Mouse (Mus musculus): ENCODE measurements at regions not wholly inside any gene's neighbourhood (a gene's known extent, or its start where the extent isn't known, plus 50 kb on each side); places are given as distances from the start of the nearest gene placed in this dataset.

DNA sequence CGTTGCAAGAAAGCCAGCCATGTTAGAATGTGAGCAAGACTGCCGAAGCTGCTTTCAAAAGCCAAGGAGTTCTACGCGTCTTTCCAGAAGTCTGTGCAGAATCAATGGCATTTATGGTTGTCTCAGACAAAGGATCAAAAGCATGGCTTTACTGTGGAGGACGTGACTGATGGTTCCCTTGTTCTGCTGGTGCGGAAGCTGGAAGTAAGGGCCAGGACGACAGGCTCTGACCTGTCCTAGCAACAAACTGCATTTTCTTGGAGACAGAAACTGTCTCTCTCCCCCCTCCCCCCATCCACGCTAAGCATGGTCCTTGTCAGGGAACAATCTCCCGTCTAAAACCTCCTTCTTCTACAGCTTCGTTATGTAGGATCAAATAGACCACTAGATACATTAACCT lies 2780.3 kb upstream of the Gm7489 start:
- no peak for DNase-seq

DNA sequence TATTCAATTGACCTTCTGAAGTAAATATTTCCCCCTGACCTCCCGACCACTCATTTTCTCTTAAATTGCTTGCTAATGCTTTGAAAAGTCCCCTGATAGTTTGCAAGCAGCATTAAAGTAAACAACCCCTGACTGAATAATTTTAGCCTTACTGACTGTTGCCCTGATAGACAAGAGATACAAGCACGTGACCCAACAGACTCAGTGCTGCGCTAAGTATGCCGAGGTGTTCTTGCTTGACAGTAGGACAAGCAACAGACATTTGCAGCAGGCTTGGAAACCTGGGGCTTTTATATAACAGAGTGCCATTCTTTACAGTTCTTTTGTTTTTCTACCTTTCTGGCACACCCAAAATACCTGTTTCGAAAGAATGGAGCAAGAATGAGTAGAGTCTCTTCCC lies 2779.9 kb upstream of the Gm7489 start:
- DNase-seq = no peak

DNA sequence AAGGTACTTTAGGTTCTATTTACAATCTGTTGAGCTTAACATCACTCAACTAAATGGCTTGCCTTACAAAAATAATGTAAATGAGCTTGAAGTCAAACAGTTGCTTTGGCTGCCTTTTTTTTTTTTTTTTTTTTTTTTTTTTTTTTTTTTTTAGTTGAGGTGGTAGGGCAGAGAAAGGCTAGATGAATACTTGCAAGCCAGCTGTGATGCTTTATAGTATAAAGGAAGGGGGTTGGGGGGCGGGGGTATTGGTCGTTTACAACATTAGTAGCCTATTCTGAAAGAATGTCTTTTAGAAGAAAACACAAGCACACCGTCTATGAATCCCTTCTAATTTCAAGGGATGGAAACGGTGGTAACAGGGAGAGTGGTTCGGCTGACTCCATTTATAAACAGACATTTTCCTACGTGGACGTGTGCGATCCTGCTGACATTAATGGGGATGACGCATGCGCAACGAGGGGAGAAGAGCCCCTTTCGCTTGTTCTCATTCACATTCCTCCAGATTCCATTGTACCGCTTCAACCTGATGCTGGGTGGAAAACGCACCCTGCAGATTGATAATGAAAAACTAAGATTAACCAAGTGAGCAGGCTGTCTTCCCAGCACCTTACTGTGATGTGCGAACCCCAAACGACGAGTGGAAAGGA lies 2779.2 kb upstream of the Gm7489 start:
- no peak for DNase-seq

DNA sequence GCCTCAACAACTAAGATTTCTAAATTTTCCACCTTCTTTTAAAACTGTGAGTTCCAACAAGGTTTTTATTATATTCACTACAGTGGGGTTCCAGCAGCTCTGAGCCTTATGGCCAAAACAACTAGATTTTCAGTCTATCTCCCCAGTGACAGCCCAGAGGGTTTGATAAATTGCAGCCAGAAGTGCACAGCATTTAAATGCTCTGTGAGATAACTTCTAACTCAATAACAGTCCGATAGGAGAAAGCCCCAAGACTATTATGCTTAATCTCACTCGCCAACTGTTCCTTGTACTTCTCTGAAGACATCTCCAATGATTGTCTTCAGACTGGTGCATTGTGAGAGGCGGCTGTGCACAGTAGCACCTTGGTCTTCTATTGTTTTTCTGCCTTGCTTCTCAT lies 2774.5 kb upstream of the Gm7489 start:
- no peak for DNase-seq

DNA sequence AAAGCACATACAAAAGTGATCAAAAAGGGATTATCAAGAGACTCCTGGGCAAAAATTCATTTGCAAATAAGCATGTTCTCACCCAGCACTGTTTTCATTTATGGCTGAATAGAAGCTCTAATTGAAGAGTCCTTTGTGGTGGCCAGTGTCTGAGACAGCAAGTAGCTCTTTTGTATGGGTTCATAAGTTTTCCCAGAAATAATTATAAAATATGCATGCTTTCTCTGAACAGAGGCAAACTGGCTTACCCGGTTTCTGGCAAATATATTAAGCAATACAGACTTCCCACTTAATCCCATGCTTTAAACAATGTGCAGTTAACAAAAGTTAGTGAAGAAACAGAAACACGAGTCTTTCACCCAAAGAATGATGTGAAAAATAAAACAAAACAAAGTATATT lies 2758.8 kb upstream of the Gm7489 start:
- DNase-seq = no peak

DNA sequence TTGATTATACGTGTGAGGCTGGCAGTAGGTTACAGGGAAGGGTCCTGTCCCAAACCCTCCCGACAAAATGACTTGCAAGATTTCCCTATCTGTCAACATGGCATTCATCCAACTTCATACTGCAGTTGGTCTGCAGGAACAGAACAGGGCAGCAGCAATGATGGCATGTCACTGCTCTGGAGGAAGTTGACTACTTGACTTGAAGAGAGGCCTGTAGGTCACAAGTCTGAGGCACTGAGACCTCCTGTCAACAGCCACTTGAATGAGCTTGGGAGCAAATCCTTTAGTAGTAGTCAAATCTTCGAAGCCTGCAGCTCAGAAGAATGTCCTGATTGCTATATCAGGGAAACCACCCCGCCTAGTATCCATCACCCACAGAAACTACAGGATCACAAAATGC lies 2753.7 kb upstream of the Gm7489 start:
- no peak for DNase-seq

DNA sequence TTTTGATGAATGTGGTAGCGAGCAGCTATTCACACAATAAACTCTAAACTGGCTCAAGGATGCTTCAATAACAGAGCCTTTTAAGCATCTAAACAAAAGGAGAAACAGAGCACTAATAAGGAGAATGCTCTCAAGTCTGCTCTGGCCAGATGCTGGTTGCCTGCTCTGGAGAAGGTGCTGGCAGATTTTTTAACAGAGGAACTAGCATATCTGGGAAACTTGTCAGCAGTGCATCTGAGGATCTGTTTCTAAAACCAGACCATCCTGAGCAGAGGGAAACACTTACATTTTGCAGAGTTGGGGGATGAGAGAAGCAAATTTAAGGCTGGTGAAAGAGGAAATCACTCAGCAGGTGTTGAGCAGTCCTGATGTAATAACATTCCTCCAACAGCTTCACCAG lies 2748.6 kb upstream of the Gm7489 start:
- no peak for DNase-seq

DNA sequence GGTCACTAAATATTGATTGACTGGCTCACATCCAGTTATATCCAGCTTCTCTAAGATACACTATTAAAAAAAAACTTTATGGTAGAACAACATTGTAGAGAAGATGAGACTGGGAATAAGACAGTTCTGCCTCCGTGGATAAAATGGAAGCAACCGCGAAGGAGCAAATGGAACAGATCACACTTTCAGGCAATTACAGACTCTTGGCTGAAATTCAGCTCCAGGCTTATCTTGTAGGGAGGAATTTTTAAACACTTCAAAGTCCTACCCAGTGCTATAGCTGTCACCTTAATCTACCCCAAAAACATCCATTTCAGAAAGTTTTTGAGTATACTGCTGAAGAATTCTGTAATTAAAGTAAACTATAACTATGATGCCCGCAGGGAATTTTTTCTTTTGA lies 2745.2 kb upstream of the Gm7489 start:
- DNase-seq = no peak

DNA sequence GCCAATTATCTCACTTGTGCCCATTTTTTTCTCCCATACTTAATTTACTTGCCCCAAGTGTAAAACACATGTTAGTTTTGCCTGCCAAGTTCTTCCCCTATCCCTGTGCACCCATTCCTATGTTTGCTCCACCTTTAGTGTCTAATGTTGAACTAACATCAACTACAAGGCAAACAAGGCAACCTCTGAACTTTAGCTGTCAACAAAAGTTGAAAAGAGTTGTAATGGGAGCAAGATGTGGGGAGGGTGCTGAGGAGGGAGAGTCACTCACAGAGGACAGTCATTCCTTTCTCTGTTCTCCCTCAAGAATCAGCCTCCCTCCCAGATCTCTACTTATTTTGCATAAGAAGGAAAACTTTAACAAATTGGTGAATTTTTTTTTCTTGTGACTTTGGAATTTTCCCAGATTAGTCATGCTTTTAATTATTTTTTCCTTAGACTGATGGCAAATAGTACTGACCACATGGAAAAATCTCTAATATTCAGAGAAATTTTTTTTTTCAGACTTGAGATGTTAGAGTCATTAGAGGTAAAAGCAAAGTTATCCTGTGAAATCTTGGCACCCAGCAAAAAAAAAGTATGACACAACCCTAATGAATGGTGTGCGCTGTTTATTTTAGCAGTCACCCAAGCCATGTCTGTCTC lies 2710.6 kb upstream of the Gm7489 start:
- DNase-seq = no peak

DNA sequence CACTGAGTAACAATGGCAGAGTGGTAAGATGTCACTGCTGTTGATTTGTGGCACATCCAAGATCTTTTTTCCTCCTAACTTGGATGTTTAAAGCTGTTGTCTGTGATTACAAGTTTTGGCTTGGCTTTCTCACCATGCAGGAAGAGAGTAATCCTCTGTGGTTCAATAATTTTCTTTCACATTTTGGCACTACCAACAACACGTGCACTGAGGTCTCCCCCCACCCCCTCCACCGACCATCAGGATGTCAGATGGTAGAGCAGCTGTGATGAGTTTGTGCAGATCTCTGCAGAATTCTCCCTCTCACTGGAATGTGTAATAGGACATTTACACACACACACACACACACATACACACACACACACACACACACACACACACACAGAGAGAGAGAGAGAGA lies 2708.2 kb upstream of the Gm7489 start:
- DNase-seq = no peak

DNA sequence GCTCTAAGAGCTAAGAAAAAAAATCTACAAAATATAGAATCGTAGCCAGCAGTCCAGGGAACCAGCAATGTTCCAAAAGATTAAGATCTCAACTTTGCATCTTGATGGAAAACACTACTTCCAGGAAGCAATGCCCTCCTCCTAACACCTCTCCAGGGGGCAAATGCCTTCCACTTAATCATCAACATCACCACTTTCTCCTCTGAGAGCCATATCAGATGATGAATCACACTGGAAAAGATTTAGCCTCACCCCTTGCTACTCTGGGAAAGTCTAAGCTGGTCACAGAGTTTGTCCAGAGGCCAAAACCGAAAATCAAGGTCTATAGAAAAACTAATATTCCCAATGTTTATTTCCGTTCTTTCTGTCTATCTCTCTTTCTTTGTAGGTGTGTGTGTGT lies 2695.6 kb upstream of the Gm7489 start:
- peak in 1 of 2 experiments; percentile 7 for DNase-seq

DNA sequence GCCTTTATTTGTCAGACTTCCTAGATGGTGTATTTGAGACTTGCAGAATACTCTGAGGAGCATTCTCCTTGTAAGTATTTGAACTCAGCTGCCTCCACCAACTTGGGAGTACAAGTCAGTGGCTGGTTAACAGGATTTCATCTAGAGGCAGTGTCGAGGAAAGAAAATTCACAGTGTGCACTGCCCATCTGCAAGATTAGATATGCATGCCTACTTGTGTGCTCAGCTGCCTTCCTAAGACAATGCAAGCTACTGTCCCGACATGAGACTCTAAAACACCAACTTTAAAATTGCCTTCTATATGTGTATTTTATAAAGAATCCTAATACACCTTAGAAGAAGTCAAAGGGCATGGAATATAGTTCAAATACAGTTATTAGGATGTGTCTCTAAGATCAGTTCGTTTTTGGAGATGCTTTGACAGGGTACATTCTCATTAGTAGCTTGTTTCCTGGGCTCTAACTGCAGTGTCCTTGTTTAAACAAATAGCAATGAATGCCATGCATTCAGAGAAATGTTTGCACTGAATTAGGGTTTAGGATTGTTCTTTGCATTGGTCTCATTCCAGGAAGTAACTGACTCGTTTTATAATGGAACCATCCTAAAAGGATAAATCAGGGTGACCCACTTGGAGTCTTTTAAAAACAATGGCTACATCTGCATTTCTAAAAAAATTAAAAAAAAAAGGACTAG lies 2687.1 kb upstream of the Gm7489 start:
- DNase-seq = no peak

DNA sequence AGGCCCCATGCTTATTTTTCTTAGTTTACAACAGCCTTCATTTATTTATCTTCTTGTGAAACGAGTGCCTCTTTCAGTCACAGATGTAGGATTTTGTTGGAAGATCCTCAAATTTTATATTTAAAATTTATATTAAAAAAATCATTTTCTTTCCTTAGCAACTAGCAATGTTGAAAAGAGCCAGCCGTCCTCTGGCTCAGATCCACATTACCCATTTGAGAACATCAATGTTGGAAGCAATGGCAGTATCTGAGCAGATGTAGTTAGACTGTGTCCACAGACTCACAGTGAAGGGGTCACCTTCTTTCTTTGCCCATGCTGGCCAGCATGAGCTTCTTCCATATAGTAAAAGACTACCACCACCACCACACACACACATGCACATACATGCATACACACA lies 2681.4 kb upstream of the Gm7489 start:
- DNase-seq = no peak

DNA sequence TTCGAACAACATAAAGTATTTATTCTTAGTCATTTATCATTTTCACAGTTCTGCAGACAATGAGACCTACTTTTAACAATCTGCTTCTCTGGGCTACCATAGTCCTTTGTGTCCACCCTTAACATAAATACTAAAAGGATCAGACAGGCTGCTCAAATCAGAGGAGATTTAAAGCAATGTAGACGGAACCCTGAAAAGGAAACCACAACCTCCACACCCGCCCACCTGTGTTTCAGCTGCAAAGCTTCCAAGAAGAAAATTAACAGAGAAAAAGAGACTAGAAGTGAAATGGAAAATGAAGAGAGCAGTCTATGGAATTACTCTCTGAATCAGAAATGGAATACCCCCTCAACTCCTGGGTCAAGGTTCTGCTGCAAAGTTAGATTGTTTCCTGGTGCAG lies 2678.7 kb upstream of the Gm7489 start:
- DNase-seq = no peak

DNA sequence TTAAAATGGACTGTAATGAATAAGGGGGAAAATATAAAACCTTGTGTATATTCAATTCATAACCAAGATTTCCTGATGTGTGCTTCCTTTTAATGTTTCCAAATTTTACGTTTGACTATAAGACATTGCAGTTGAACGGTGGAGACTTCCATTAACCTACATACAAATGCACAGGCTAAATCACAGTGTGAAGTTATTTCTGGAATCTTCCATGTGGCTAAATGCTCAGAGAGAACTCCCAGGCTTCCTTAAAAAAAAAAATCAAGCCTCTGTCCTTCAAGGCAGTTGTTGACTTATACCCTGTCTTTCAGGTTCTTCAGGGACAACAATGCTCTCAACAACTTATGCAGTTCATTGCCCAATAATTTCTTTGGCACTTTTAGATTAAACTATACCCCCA lies 2677.9 kb upstream of the Gm7489 start:
- no peak for DNase-seq

DNA sequence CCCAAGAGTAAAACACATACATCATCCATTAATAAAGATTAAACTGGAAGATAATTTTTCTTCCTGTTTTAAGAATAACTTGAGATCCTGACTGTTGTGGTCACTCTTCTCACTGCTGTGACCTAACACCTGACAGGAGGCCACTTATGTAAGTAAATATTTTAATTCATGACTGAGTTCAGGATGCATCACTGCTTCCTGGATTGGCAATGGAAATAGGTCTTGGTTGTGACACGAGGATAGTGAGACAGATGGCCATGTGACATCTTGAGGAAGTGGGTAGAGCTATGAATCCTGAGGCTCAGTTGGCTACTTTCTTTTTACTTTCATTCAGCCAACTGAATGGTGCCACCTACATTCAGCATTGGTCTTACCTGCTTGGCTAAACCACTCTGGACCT lies 2649.8 kb upstream of the Gm7489 start:
- no peak for DNase-seq

DNA sequence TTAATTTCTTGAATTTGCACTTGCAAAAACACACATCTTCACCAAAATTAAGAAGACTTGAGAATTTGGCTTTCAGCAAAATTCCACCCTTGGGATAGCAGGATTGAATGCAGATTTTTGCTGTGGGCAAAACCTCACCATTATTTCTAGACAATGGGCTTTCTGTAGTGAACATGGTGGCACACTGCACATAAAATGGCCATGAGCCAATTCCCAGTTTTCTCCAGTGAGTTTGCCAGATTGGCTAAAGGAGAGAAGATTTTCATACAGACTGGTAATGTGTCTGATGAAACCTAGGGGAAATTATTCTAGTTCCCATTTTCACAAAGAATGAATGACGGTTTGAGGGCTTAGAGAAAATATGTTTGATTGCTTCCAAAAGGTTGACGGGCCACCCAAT lies 2640.1 kb upstream of the Gm7489 start:
- DNase-seq = no peak

DNA sequence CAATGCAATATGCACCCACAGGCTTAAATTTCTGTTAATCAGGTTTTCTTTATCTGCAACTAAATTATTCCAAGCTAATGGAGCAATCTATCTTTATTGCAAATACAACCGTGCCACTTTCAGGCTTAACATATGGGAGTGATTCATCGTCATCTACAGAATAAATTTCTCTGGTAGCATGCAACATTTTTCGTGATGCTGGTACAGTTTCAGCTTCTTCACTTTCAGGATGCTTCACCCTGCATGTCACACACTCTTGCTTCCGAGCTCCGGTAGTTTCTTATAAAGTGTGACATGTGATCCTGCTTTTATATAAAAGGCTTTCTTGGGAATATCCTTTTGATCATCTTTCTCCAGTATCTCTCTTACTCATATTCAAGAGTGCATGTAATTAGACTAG lies 2637.4 kb upstream of the Gm7489 start:
- DNase-seq = no peak

DNA sequence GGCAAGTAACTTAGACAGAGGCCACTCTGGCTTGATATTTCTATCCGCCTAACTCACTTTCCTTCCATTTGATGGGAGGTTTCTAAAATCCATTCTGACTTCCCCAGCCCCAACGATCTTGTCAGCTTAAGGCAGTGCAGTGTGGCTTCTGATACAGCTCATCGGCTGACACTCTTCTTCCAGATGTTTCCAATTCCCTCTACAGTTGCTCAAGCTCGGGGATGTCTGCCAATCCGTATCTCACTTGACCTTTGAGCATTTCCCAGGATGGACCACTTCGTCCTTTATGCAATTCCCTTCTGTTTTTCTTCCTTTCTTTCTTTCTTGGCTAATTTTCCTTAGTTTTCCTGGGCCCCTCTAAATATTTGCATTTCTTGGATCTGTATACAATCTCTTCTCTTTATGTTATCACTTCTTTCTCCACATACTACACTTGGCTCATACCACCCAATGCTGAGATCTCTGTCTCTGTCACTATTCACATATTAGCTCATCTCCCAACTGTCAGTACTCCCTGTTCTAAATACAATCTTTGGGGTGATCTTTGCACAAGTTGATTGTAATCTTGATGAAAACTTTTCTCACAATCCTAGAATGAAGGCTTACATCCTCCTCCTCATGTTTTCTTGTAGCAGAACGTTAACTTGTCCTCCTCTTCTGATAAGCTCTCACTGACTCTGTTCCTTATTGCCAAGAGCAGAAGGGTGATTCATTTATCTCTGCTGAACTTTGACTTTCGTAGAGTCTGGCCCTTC lies 2636.5 kb upstream of the Gm7489 start:
- DNase-seq = no peak

DNA sequence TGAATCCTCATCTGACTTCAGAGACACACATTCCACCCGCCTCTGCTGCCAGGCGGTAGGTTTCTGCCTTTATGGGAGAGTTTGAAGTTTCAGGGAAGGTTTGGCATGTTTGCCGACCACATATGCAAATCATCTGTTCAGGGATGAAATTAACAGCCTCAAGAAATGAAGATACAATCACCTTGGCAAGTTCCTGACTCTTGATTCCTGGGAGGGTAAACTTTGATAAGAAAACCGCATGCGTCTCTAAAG lies 2636.0 kb upstream of the Gm7489 start:
- DNase-seq = no peak

DNA sequence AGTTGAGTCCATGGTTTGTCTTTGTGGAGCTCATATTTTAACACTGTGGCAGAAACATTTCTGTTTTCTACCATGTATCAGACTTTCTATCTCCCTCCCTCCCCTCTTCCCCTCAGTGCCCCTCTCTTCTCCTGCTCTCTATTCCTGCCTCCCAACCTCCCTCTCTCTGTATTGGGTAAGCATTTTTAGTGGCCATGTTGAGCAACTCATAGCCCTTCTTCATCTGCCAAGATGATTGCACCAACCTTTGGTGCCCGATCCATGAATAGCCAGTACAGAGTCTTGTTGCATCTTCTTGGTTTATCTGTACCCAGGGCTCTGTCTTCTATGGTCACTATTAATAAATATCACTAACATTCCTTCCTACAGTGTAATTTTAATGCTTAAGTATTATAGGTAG lies 2630.6 kb upstream of the Gm7489 start:
- DNase-seq = peak; percentile 1 to 3

DNA sequence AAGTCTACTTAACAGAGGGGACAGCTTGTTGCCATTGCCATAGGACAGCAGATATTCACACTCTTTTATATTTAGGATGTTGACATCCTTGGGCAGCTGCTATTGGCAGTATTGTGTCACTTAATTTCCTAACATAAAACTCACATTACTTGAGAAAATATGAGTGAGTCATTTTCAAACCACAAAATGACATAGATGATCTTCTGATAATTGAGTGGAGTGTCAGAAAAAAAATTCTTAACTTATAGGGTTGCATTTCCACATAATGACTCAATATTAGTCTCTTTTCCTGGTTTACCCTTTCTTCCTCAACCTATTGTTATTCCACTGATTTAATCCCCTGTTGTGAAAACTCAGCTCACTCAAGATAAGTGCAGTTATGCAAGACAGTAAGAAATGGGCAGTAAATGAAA lies 2629.5 kb upstream of the Gm7489 start:
- no peak for DNase-seq

DNA sequence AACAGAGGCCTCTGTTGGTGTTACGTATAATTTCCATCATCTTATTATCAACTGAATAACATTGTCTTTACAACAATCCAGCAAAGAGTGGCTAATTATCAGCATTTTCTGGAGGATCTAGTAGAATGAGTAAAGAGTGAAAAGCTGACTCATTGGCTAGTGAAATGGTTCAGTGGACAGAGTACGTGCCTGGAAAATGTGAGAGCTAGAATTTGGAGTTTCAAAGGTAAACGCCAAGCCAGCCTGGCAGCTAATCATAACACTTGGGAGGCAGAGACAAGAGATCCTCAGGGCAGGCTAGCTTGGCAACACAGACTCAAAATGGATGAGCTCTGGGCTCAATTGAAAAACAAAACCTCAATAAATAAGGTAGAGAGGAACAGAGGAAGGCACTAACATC lies 2628.0 kb upstream of the Gm7489 start:
- no peak for DNase-seq
